Mouse (Mus musculus): ENCODE data around the gene Soat2. TPM values are rescaled to one million over a fixed set of nuclear protein-coding genes. Genes with fewer than 3 reads are reported as not detected.
"Not testable (repeated sequence)": the region's sequence is repeated elsewhere in the genome, so short reads cannot be mapped to it uniquely, and the experiment has no call there.

Soat2 gene
- total RNA-seq, 1 experiment from 2014 or later: 0.55 TPM

- DNase-seq: no peak
These were observed 2.5 kb upstream of the Soat2 start for GRCm38 (mm10) chr15:102147674-102148402.

GRCm38 (mm10) chr15:102149561-102149960 lies 765 bp upstream of the Soat2 start:
- DNase-seq: no peak

- DNase-seq: no peak
These were observed 2.3 kb downstream of the Soat2 start for GRCm38 (mm10) chr15:102152646-102153045.

GRCm38 (mm10) chr15:102155006-102155405 lies 4.7 kb downstream of the Soat2 start:
- DNase-seq: not testable (repeated sequence)

- DNase-seq: no peak
These were observed 6.5 kb downstream of the Soat2 start for GRCm38 (mm10) chr15:102156836-102157235.

GRCm38 (mm10) chr15:102160415-102161060 lies 10.2 kb downstream of the Soat2 start:
- no peak for DNase-seq

- no peak for DNase-seq
These were observed 13.8 kb downstream of the Soat2 start for GRCm38 (mm10) chr15:102163900-102164693.

- DNase-seq: no peak
These were observed 15.3 kb downstream of the Soat2 start for GRCm38 (mm10) chr15:102165468-102166100.

- peak; percentile 46 for DNase-seq
These were observed 17.3 kb downstream of the Soat2 start for GRCm38 (mm10) chr15:102167620-102168021.

GRCm38 (mm10) chr15:102169064-102169463 lies 18.7 kb downstream of the Soat2 start:
- no peak for DNase-seq

- DNase-seq: no peak
These were observed 23.3 kb downstream of the Soat2 start for GRCm38 (mm10) chr15:102173581-102173980.

- no peak for DNase-seq
These were observed 25.5 kb downstream of the Soat2 start for GRCm38 (mm10) chr15:102175736-102176319.

- DNase-seq: peak; percentile 28
These were observed 26.4 kb downstream of the Soat2 start for GRCm38 (mm10) chr15:102176571-102177316.

GRCm38 (mm10) chr15:102177417-102177816 lies 27.1 kb downstream of the Soat2 start:
- no peak for DNase-seq

- DNase-seq: peak; percentile 80
These were observed 28.0 kb downstream of the Soat2 start for GRCm38 (mm10) chr15:102178279-102178678.

GRCm38 (mm10) chr15:102179106-102179505 lies 28.8 kb downstream of the Soat2 start:
- no peak for DNase-seq

GRCm38 (mm10) chr15:102179924-102180323 lies 29.6 kb downstream of the Soat2 start:
- DNase-seq: no peak

GRCm38 (mm10) chr15:102183076-102183475 lies 32.8 kb downstream of the Soat2 start:
- DNase-seq: no peak

GRCm38 (mm10) chr15:102186239-102186638 lies 35.9 kb downstream of the Soat2 start:
- peak; percentile 27 for DNase-seq

- DNase-seq: no peak
These were observed 37.8 kb downstream of the Soat2 start for GRCm38 (mm10) chr15:102188096-102188495.

- DNase-seq: no peak
These were observed 38.6 kb downstream of the Soat2 start for GRCm38 (mm10) chr15:102188883-102189282.

Data from adrenal gland, postnatal 25 days (tissue).